Mouse (Mus musculus) ES-Bruce4 (cell line): ENCODE results near the gene Tex14.

Source experiments
- CTCF ChIP-seq: IDR thresholded peaks from one replicate; pipeline ENCODE4 v1.8.1; 2011; ENCODE audit warnings: low read depth, low read length
- POLR2A ChIP-seq: IDR thresholded peaks from one replicate; pipeline ENCODE4 v1.8.1; 2011; ENCODE audit warnings: low read length; ENCODE audit not compliant: insufficient read depth

DNA sequence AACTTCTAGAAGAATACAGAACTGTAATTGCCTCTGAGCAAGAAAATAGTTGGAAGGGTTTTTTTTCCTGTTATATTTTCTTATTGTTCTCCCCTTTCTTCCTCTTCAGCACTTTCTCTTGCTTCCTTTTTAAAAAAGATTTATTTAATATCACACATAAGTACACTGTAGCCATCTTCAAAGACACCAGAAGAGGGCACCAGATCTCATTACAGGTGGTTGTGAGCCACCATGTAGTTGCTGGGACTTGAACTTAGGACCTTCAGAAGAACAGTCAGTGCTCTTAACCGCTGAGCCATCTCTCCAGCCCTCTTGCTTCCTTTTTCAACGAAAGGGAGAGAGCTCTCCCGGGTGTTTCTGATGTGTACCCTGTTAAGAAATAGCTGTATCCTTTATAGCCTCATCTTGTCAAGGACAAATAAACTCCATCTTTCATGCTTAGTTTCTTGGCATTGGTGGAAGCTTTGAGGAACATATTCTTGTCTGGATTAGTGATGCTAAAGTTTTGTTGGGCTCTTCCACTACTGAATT lies 79.0 kb downstream of the Tex14 start:
- TF ChIP-seq CTCF (no peak), POLR2A (no peak)
